Mouse (Mus musculus): ENCODE data around the gene Polr3g.

GRCm38 (mm10) chr13:81628631-81629190, 82.1 kb downstream of the Polr3g start:
- TF ChIP-seq CTCF (IDR thresholded peaks at IDR 0.05; ENCODE audit: low read depth, low read length) (no peak), POLR2AphosphoS5 (IDR thresholded peaks at IDR 0.05; ENCODE audit: insufficient replicate concordance, low read depth, low read length) (no peak), GATA1 (IDR thresholded peaks at IDR 0.05; ENCODE audit: borderline replicate concordance, low read length) (no peak), TAL1 (conservative IDR thresholded peaks at IDR 0.05; ENCODE audit: low read depth, low read length) (no peak)
